Mouse (Mus musculus): Measurements from ENCODE around the gene Stambp.

Stambp gene

DNA sequence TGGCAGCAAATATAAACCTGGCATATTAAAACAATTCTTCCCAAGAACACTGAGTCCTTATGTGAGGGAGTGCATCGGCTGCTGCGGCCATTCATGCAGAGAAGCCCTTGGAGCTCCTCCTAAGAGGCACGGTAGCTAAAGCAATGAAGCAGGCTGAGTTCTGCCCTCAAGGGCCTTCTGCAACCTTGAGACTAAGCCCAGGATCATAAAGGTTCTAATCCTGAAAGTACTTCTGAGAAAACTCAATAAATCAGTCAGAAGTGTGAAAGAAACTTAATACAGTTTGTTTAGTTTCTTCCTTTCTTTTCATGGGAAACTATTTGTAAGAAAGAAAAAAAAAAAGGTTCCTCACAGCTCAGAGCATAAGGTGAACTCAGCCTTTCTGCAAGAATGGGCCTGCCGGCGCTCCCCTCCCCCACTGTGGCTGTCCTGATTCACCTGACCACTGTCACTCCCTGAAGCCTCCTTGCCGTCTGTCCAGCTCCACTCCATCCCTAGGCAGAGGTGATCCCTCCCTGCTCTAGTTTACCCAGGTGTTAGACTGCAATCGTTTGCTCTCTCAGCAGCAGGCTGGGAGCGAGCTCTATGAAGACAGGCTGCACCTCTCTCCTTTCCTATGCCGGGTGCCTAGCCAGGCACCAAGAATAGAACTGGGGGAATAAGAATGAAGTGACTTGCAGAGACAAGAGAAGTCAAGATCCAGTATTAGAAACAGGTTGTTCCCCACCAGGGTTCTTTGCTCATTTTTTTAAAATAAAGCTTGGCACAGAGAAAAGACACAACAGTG lies 70.8 kb downstream of the Stambp start:
- DNase-seq (ENCODE audit: low read depth) = no peak

DNA sequence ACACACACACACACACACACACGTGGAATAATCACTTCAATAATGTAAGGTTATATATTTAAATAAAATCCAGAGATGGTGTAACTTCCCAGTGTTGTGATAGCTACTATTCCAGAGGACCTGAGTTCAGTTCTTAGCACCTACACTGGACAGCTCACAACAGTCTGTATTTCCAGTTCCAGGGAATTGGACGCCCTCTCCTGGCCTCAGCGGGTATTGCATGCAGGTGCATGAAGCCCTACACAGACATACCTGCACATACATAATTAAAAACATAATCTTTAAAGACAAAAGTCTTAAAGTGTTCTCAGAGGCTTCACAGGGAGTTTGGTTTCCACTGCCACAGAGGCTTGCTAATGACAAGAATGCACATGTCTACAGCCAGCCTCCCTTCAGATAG lies 72.1 kb downstream of the Stambp start:
- no peak for DNase-seq (ENCODE audit: low read depth)

DNA sequence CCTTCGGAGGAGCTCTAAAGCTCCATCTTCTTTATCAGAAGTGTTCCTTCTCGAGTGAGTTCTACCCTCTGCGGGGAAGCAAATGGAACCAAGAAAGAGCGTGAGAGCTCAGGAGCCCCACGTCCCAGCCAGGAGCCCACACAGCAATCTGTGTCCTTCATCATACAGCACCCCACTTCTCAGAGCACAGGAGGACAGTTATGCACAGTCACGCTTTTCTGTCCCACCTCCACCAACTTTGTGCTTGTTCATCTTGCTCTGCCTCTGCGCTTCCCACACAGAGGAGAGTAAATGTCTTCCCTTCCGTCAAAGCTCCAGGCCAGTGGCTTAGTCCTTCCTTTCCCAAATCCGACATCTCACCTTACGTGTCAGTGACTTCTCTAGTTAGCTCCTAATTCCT lies 73.5 kb downstream of the Stambp start:
- DNase-seq (ENCODE audit: low read depth) = no peak

DNA sequence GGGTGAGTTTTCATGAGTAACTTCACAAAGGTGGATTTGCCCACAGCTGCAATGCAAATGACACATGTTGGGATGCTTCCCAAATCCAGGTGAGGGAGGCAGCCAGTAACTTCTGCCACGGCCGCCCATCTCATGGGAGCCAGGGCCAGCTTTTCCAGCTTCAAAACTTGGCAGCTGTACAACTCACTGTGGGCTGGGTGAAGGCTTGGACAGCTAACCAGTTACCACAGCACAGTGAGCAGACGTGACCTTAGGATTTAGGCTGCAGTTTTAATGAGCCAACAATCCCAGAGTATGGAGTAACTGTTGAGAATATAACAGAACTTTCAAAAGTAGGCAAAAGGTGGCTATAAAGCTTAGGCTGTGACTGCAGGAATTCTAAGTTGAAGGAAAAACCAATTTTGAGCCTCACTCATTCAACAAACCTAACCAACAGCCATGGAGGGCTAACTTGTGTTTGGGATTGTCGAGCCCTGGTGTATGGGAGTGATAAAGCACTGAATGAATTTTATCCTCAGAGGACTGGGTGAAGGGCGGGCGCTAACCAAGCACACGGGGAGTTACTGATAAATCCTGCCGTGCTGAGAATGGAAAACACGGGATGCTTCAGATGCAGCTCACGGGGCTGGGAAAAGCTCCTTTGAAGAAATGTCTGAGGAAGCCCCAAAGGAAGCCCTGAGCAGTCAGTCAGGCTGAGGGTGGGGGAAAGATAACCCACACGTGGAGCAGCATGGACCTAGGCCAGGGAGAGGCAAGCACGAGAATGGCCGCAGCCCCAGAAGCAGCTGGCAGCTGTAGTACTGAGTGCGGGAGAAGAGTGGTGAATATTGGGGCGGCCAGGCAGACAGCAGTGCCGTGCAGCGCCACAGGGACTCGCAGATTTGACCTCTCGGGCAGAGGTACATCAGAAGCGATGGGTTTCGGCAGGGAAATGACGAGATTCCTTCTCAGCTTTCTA lies 75.5 kb downstream of the Stambp start:
- DNase-seq (ENCODE audit: low read depth) = peak; percentile 72

DNA sequence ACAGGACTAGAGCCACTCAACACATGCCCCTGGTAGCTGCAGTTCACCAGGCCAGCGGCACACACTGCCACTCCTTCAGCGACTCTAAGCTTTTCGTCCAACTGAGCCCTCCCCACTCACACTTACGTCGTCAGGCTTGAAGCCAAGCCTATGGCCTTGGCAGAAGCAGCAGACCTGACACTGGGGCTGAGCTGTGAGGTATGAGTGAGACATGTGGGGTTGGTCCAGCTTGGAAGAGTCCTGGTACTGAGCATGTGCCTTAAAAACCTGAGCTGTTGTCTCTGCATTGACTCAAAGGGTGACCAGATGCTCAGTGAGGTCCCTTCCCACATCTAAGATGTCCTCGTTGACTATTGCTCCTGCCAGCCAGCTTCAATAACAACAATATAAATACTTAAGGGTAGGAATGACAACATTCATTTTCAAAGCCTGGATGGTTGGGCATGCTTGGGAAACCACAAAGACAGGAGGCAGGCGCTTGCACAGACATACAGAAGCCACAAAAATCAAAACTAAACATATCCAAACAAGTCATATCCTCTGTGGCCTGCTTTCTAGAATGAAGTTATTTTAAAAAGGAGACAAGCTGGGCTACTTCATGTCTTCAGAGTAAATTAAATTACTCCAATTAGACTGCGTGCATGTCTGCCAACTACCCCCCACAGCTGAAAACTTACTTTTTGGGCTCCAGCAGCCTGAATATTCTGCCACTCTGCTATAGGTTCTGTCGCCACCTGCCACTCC lies 76.3 kb downstream of the Stambp start:
- DNase-seq (ENCODE audit: low read depth) = peak; percentile 90
